Mouse (Mus musculus): ENCODE data around the gene Msh3.

The Msh3 gene

DNA sequence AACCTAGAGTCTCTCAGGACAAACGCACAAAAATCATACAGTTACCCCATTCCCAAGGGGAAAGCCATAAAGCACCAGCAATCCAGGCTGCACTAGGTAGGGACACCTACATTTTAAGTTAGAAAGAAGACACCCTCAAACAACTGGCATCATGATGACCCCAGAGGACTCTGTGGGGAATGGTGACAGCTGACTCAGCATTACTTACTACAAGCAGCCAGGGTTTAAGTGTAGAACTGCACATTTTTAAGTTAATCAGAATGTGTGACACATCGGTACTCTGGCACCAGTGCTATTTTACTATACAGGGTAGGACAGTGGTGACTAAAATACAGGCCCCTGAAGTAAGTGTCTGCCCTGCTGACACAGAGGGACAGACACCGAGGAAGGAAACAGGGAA is 24.2 kb downstream of the Msh3 start:
- DNase-seq (ENCODE audit: low spot score in 2 of 2): no peak

DNA sequence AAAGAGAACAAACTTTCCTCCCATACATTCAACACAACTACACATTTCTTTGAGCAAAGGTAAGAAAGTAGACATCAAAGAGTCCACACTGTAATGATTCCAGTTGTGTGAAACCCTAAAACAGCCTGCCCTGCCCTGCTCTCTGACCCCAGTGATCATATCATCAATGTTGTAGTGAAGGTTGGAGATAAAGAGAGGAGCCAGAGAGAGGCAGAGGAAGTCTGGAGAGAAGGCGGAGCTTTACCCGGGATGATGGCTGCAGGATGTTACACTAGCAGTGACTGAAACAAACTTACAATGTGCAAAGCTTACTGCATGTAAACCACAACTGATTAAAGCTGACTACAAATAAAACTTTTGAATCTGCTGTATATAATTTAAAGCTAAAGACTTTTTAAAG is 26.8 kb downstream of the Msh3 start:
- no peak for DNase-seq (ENCODE audit: low spot score in 2 of 2)

DNA sequence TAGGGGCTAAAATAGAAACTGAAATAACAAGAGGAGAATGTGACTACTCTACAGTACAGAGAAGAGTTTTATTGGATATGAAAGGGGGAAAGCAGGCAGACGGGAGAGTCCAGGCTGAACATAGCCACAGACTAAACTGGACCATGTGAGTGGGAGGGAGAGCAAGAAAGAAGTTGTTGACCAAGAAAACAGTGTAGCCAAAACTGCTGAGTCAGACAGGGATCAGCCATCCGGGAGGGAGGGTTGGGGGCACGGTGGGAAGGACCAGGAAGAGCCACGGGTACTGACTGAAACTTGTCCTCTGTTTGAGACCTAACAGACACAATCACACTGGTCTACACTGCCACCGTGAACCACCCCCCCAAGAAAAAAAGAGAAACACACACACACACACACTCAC is 28.8 kb downstream of the Msh3 start:
- DNase-seq (ENCODE audit: low spot score in 2 of 2): no peak

DNA sequence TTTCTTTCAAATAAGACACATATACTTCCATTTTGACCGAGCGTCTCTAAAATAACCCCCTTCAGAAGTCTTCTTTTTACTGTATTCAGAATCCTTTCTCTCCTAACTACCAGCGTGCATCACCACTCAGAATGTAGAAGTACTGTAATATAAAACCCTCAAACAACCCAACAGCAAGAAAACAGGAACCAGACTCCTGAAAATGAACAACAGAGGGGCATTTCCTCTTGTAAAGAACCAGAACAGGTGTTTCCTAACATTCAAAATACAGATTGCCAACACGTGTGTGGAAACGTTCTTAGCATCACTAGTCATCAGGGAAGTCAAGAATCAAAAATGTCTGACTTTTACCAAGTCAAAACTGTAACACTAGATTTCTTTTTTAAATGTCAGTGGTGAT is 34.0 kb downstream of the Msh3 start:
- no peak for DNase-seq (ENCODE audit: low spot score in 2 of 2)

DNA sequence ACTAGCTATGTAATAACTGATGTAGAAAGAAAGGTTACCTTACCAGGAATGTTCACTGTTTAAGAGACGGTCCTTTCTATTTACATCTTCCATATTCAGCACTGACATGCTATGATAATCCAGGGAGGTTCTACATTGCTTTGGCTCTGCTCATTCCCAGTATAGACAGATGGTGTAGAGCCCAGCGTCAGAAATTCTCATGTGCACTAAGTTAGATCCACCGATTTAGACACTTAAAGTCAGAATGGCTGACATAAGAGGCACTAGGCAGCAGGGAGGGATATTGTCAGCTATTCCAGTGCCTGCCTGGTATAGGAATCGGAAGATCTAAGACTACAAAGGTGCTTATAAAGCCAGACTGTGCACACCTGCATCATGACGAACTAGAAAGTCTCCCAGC is 40.2 kb downstream of the Msh3 start:
- no peak for DNase-seq (ENCODE audit: low spot score in 2 of 2)

DNA sequence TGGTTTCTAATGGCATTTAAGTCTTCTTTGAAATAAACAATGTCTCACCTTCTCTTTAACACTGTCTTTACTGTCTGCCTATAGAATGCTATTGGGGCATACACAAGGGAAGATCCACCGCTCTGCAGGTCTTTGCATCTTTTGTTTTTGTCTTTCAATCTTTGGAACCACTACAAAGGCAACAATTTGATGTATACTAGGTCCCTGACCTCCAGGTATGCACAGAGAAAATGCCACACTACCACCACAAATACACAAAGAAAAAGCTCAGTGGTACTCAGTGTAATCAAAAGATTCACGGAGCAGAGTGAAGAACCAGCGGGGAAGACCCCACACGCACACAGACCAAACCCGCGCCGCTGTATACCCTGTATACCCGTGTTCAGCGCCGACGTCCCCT is 49.1 kb downstream of the Msh3 start, which contains the start of gene Gm20379:
TSS of gene Gm20379 (plus strand) at position 301 of the 400 bp plus-strand sequence.
- no peak for DNase-seq (ENCODE audit: low spot score in 2 of 2)

DNA sequence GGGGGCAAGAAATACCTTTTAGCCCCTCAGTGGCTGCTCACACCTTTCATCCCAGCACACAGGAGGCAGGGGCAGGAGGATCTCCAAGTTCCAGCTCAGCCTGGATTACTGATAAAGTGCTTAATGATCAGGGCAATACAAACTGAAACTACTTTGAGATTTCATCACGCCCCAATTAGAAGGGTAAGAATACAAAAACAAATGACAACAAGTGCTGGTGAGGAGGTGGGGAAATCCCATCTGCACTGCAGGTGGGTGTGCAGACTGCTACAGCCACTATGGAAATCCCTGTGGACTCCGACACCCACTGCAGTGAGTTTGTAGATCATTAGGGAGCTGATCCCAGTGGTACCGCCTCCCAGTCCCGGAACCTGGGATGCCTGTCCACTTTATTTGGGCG is 50.5 kb downstream of the Msh3 start:
- DNase-seq (ENCODE audit: low spot score in 2 of 2): no peak

DNA sequence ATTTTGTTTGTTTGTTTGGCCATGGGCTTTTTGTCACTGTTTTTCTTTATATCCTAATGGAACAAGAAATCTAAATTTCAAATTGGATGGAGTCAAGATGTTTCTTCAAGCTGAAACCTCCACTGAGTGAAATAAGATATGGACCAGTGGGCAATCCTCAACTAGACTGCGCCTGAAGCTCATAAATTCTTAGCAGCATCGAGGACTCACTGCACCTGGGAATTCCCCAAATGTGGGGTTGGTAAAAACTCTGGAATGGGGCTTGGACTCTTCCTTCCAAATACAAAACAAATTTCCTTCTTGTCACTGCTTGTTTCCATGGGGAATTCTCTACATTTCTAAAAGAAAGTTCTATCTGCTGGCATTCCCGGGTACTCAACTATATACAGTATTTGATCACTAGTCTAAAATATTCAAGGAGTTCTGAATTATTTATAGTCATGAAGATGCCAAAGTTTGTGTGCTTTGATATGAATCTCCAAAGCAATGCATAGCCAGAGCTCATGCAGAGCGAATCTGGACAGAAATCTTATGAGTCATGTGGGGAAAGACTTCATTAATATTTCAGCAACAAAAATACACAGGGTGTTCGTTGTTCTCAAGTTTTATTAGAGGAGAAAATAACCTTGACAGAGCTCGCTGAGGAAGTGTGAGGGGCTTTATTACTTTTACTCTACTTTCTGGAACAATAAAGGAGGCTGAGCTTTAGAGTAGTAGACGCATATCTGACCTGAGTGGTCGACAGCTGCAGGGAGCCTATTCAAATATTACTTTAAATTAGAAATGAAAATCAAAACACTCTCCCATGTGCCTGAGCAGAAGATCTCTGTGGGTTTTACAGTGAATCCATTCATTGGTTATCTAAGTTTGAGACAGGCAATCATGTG is 51.5 kb downstream of the Msh3 start:
- no peak for DNase-seq (ENCODE audit: low spot score in 2 of 2)

DNA sequence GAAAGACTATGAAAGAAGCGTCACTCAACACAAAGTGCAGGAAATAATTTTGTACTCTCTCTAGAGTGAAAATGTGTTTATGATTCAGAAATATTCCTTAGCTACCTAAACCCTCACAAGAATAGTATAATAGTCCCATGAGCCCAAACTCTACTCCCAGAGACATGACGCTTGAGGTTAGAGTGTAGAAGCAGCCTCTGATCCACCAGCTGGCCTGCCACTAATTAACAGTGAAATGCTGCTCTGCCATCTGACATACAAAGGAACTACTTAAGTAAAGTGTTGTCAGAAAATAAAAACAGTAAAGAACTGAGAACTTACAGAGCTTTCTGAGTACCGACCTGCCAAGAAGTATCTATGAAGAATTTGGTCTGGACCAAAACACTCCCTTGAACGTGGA is 52.3 kb downstream of the Msh3 start:
- DNase-seq (ENCODE audit: low spot score in 2 of 2): no peak

DNA sequence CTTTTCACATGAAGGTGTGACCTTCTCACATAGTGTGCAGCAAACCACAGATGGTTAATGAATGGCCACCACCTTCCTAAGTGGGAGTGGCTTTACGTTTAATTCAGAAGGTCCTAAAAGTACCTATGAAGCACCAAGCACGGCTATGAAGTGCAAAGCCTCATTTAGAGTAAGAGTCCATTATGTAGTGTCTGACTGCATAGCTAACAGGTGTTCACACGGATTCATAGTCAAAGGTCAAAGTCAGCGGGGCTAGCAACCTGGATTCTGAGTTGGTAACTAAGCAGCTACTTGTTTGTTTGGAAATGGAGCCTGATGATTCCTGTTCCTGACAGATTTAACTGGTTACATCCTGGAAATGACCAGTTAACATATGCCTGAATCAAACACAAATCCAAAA is 53.0 kb downstream of the Msh3 start:
- DNase-seq (ENCODE audit: low spot score in 2 of 2): no peak

DNA sequence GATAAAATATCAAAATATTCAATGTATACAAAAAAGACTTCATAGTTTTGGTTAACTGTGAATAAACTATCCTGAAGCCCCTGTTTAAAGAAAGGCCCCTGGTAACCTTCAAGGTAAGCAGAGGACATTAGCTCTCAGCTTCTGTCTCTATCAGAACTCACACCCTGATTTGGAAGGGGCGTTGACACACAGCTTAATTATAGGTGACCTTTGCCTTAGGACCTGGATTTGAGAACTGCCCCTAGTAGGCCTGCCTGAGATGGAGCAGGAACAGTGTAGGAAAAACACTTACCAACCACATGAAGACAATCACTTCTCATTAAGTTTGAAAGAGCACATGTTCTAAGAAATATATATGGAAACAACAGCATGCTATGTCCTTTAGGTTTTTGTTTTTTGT is 55.3 kb downstream of the Msh3 start:
- no peak for DNase-seq (ENCODE audit: low spot score in 2 of 2)

DNA sequence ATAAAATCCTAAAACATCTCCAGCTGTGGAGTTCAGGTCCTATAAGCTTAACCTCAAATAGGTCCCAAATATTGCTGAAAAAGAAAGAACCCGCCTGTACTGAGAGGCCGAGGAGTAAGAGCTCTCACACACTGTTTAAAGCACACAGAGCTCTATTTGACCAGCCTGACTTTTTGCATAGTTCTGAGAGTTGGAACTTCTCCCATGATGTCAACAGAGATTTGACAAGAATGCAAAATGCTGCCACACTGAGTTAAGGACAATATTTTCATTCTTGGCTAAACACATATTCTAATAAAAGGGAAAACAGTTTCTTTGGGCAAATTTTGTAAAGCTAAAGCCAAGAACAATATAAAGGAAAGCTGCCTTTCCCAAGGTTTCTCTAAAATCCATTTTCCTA is 57.8 kb downstream of the Msh3 start:
- DNase-seq (ENCODE audit: low spot score in 2 of 2): no peak

DNA sequence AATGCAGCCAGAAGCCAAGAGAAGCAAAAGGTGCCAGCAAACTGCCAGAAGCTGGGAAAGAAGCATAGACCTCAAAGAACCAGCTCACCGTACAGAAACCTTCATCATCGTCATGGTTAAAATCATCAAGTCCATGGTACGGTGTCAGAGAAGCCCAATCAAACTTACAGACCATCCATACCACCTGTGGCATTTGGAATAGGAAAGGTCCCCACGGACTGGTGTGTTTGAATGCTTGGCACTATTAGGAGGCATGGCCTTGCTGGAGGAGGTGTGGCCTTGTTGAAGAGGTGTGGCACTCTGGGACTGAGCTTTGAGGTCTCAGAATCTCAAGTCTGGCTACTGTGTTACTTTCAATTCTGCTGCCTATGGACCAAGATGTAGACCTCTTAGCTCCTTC is 58.3 kb downstream of the Msh3 start:
- no peak for DNase-seq (ENCODE audit: low spot score in 2 of 2)

DNA sequence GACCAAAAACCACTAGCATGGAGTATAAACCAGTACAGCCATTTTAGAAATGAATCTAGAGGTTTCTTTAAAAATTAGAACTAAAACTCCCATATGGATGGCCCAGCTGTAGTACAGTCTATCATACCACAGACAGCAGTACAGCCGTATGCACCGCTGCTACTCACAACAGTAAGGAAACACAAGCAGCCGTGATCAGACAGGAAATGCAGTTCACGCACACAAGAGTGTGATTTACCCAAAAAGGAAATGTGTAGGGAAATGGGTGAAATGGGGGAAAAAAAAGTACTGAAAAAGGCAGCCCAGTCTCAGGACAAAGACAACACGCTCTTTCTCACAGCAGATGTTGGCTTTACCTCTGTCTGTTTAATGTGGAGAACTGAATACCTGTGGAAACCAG is 60.9 kb downstream of the Msh3 start:
- no peak for DNase-seq (ENCODE audit: low spot score in 2 of 2)

DNA sequence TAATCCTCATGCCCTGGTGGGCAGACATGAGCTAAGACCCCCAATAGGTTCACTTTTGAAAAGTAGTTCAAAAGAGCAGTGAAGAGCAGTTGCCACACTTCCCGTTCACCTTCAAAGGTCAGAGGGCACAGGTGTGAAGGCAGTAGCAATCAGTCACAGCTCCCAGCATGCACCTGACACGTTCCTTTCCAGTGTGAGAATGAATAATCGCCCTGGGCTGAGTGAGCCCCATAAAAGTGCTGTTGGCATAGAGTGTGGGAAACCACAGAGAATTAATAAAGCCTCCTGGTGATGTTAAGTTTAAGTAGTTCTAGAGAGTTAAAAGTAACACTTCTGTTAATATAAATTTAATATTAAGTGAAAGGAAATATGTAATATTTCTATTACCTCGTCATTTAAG is 63.2 kb downstream of the Msh3 start:
- no peak for DNase-seq (ENCODE audit: low spot score in 2 of 2)

DNA sequence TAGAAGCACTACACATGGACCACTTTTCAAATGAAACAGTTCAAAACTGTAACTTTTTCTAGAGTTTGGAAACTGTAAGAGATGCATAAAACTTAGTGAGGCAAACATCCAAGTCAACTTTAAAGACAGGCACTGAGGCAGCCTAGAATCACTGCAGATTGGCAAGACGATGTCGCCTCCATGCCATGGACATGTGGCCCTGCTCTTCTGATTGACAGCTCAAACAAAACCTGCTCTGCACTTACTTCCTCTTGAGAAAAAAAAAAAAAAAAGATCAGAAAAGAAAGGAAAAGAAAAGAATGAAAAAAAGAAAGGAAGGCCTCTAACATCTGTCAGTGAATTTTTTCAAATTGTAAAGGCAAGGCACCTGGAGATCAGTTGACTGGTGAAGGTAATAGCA is 77.8 kb downstream of the Msh3 start:
- no peak for DNase-seq (ENCODE audit: low spot score in 2 of 2)

DNA sequence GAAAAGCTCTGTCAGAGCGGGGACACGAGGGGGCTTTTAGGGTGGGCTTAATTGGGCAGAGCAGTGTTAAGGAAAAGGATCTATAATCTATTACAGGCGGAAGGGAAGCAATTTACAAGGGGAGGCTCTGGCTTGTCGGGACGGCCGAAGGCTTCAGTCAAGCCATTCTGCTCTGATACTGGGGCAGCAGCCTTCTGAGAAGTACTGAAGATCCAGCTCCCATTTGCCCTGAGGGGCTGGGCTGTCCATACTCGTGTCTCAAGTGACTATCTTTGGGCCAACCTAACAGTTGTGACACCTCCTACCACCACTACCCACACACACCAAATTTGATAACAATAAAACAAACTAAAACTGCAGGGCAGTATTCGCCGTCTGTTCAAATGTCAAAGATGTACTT is 79.5 kb downstream of the Msh3 start:
- no peak for DNase-seq (ENCODE audit: low spot score in 2 of 2)

DNA sequence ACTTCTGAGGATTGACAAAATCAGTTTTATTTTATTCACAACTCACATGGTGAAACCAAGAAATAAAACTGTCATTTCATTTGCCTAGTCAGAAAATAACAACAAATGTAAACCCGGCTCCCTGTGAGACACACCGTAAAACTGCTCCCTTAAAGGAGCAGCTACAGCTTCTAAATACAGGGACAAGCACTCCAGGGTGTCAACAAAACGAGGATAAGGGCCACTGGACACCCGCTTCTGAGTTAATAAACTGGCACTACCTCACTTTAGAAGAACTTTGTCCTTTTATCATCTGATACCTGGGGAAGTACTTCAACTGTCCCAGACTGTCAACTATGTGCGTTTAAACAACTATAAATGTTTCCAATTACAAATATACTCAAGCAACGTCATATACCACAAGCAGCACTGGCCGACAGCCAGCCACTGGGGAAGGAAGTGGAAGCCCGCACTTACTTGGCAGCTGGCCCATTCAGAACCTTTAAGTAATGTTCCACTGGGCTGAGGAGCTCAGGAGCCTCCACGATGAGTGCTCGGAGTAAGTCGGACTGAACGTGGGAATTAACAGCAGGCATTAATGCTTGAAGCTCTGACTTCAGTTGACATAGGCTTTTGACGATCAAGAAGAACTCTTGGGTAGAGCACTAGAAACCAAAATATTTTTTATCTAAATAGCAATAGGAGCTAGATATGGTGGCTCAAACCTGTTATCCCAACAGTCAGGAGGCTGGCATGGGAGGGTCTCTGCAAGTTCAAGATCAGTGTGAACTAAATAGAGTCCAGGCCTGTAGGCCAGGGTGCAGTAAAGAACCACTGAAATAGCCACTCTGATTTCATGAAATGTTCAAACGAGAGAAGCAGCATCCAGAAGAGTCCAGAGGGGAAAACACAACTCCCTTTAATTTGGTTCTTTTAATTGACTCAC is 80.3 kb downstream of the Msh3 start:
- DNase-seq (ENCODE audit: low spot score in 2 of 2): peak; percentile 7 to 63

DNA sequence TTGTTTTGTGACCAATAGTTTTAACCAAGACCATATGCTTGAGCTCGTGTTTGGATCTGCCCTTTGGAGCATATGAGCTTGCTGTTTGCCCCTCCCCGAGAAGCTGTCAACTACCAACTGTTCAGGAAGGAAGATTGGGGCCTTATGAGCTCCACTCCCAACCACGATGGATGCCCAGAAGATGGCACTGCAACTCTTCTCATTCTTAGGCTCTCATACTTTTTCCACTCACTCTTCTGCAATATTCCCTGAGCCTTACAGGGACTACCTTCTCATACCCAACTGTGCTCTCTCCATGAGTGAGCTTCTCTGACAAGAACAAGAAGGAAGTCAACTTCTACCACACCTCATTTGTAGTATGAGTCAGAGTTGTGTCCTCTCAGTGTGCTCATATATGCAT is 87.7 kb downstream of the Msh3 start:
- no peak for DNase-seq (ENCODE audit: low spot score in 2 of 2)

DNA sequence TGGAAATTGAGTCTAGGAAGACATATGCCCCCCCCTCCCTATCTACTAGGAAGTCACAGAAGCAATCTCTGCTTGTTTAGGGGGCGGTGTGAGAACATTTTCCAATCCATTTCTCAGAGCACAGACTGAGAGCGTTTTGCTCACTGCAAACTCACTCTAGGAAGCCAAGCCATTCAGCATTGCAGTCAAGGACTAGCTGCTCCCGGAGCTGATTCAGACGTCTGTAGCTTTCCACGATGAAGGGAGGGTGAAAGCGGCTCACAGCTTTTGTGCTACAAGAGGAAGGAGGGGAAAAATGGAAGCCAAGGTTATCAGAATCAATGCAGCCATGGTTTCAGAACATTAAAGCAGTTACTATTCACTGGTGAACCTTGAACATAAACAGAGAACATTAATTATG is 91.2 kb downstream of the Msh3 start:
- DNase-seq (ENCODE audit: low spot score in 2 of 2): no peak

DNA sequence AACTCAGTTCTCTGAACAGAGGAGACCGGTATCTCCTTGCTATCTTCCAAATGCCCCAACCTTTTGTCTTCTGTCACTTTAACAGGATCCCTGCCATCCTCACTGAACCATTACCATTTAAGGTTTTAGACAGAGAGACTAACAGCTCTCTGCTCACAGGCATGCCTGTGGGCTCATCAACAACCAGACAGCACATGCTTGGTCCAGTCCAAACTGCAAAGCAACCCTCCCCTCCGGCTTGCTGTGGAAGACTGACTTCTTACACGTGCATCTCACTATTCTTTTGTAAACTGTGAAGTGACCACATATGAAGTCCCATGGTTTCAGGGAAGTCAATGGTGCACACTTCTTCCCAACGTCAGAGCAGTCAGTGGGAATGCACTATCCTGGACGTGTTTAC is 93.5 kb downstream of the Msh3 start:
- DNase-seq (ENCODE audit: low spot score in 2 of 2): no peak

DNA sequence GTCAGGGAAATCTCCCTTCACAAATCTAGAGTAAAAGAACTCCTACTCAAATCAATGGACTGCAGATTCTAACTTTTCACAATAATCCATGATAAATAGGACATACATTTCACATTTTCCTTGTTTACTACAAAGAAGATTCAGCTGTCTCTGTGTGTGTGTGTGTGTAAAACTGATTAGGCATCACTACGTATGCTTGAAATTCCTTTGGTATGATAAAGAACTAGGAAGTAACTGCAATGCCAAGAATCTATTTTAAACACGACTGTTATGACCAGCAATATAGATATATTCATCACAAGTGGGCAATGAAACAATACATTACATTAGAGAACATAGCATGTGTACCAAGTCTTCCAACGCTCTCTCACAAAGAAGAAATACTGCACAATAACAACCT is 99.3 kb downstream of the Msh3 start:
- DNase-seq (ENCODE audit: low spot score in 2 of 2): no peak

DNA sequence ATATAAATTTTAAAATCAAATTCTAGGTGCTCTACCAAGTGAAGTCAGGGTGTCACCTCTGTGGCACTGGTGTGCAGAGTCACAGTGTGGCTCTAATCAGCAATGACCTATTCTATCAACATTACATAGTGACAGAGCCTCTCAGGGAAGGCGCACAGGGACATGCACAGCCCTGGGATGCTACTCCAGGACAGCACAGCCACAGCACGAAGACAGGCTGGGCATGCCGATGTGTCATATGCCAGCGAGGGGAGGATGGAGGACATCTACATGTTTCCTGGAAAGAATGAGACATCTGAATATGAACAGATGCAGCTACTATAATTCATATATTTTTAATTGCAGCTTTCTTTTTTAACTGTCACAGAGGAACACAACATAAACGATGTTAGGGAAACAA is 101.0 kb downstream of the Msh3 start:
- no peak for DNase-seq (ENCODE audit: low spot score in 2 of 2)

All from left cerebral cortex, adult 9 months (tissue).